Mouse (Mus musculus) thymus, adult 2 months (tissue): Measurements from ENCODE around the gene 4930447C04Rik. TPM values are rescaled to one million over a fixed set of nuclear protein-coding genes. Genes with fewer than 3 reads are reported as not detected.

Experiments
- DNase-seq: peaks from one replicate; pipeline ENCODE4 v3.0.0; 2021
- H3K27ac ChIP-seq: fragments of 200-500 bp; 2 replicates; pipeline ENCODE4 v1.5.1; 2012; ENCODE audit warnings: low read length, control low read depth; ENCODE audit not compliant: control insufficient read depth, insufficient read depth
- H3K27me3 ChIP-seq: fragments of 200-500 bp; 2 replicates; pipeline ENCODE4 v1.6.1; 2012; ENCODE audit warnings: mild to moderate bottlenecking, low read length, moderate library complexity, mixed read lengths; ENCODE audit not compliant: control insufficient read depth, insufficient read depth
- H3K36me3 ChIP-seq: fragments of 200-500 bp; 2 replicates; pipeline ENCODE4 v1.6.1; 2012; ENCODE audit warnings: mild to moderate bottlenecking, low read length, moderate library complexity; ENCODE audit not compliant: control insufficient read depth, insufficient read depth
- H3K4me1 ChIP-seq: fragments of 200-500 bp; replicated peaks from 2 replicates; pipeline ENCODE4 v1.6.1; 2012; ENCODE audit warnings: low read length; ENCODE audit not compliant: control insufficient read depth, insufficient read depth
- H3K4me3 ChIP-seq: fragments of 200-500 bp; 2 replicates; pipeline ENCODE4 v1.5.1; 2012; ENCODE audit warnings: mild to moderate bottlenecking, low read length, control low read depth, moderate library complexity; ENCODE audit not compliant: control insufficient read depth, insufficient read depth
- CTCF ChIP-seq: fragments of 200-500 bp; IDR thresholded peaks from 2 replicates; pipeline ENCODE4 v1.5.1; 2012; ENCODE audit warnings: mild to moderate bottlenecking, control low read depth, low read length, moderate library complexity, borderline replicate concordance; ENCODE audit not compliant: control insufficient read depth, poor library complexity, insufficient read depth; ENCODE audit errors: extremely low read depth
- POLR2A ChIP-seq: fragments of 200-500 bp; IDR thresholded peaks from 2 replicates; pipeline ENCODE4 v1.6.1; 2012; ENCODE audit warnings: mild to moderate bottlenecking, low read length, control low read depth, moderate library complexity; ENCODE audit not compliant: control insufficient read depth, poor library complexity, insufficient read depth; ENCODE audit errors: extremely low read depth
- WGBS: fragments of 180-500 bp; shearing (Covaris S2); methylation state at CpG from one replicate; pipeline ENCODE4 v1.1.7; 2018; 5-methylcytosine and 5-hydroxymethylcytosine counted together
- polyA plus RNA-seq: library from polyadenylated mRNA; depleted of rRNA; stranded (reverse); fragments of >200 nt; gene quantifications from 2 replicates; pipeline ENCODE4 v1.2.3, GENCODE M21; 2012

Gene 4930447C04Rik
- polyA plus RNA-seq, 1 experiment, result not detected

GRCm38 (mm10) chr12:72944411-72945225 is 4.0 kb upstream of the 4930447C04Rik start:
- Histone ChIP-seq H3K4me3 (no peak overlapping the region), H3K27ac (no peak overlapping the region), H3K36me3 (no peaks in the 10 kb centered on the region), H3K27me3 (peaks cover 38% of the 10 kb centered on the region), H3K4me1 (no peaks in the 10 kb centered on the region; the same call in 1 of the 2 replicates)
- TF ChIP-seq CTCF, result no peak
- no peak for TF ChIP-seq POLR2A
- 8% methylated on average over 24 of the region's 24 CpGs for WGBS
- no peak for DNase-seq

GRCm38 (mm10) chr12:72943574-72944110 is 3.1 kb upstream of the 4930447C04Rik start:
- Histone ChIP-seq H3K36me3 (no peaks in the 10 kb centered on the region), H3K27ac (no peak overlapping the region), H3K4me3 (no peak overlapping the region), H3K27me3 (peaks cover 38% of the 10 kb centered on the region), H3K4me1 (no peaks in the 10 kb centered on the region; the same call in 1 of the 2 replicates)
- no peak for DNase-seq
- WGBS, result 15% methylated on average over 2 of the region's 2 CpGs
- no peak for TF ChIP-seq CTCF
- TF ChIP-seq POLR2A, result no peak

- DNase-seq, result no peak
- TF ChIP-seq CTCF, result no peak
- TF ChIP-seq POLR2A, result no peak
- Histone ChIP-seq H3K4me1 (no peaks in the 10 kb centered on the region; the same call in 1 of the 2 replicates), H3K4me3 (no peak overlapping the region), H3K27ac (no peak overlapping the region), H3K27me3 (peaks cover 43% of the 10 kb centered on the region), H3K36me3 (no peaks in the 10 kb centered on the region)
- WGBS, result 37% methylated on average over 6 of the region's 6 CpGs
These were observed 1.6 kb upstream of the 4930447C04Rik start for GRCm38 (mm10) chr12:72942171-72942570.

GRCm38 (mm10) chr12:72941398-72942051 is 951 bp upstream of the 4930447C04Rik start:
- 5% methylated on average over 32 of the region's 32 CpGs for WGBS
- Histone ChIP-seq H3K4me1 (no peaks in the 10 kb centered on the region; the same call in 1 of the 2 replicates), H3K27me3 (peaks cover 43% of the 10 kb centered on the region), H3K27ac (no peak overlapping the region), H3K36me3 (no peaks in the 10 kb centered on the region), H3K4me3 (no peak overlapping the region)
- no peak for DNase-seq
- TF ChIP-seq POLR2A (no peak), CTCF (no peak)

GRCm38 (mm10) chr12:72940822-72941397 is 336 bp upstream of the 4930447C04Rik start:
- Histone ChIP-seq H3K36me3 (no peaks in the 10 kb centered on the region), H3K4me1 (no peaks in the 10 kb centered on the region; the same call in 1 of the 2 replicates), H3K27ac (no peak overlapping the region), H3K27me3 (peaks cover 44% of the 10 kb centered on the region), H3K4me3 (no peak overlapping the region)
- TF ChIP-seq POLR2A (no peak), CTCF (no peak)
- WGBS, result 12% methylated on average over 11 of the region's 11 CpGs
- no peak for DNase-seq

GRCm38 (mm10) chr12:72939616-72940015 is 958 bp downstream of the 4930447C04Rik start, which contains the start of gene Six6:
Gene Six6 (plus strand): TSS chr12:72939892.
- H3K4me1 ChIP-seq, result no peaks in the 10 kb centered on the region
- no peaks in the 10 kb centered on the region for H3K36me3 ChIP-seq
- DNase-seq, result no peak
- no peak within 1 kb of the TSS for H3K4me3 ChIP-seq
- TF ChIP-seq POLR2A (no peak), CTCF (no peak)
- peaks cover 32% of the 10 kb centered on the region for H3K27me3 ChIP-seq
- H3K27ac ChIP-seq, result no peak within 1 kb of the TSS
- 5% methylated on average over 28 of the region's 28 CpGs for WGBS
